Mouse (Mus musculus): Measurements from ENCODE around the gene Ftl1.
A peak's percentile ranks its signal among the peaks of the same experiment; 100 is the strongest.
"Not testable (repeated sequence)": the region's sequence is repeated elsewhere in the genome, so short reads cannot be mapped to it uniquely, and the experiment has no call there.

Gene Ftl1

GRCm38 (mm10) chr7:45476453-45476852, 16.8 kb upstream of the Ftl1 start:
- no peak for DNase-seq (ENCODE audit: low spot score)

DNA sequence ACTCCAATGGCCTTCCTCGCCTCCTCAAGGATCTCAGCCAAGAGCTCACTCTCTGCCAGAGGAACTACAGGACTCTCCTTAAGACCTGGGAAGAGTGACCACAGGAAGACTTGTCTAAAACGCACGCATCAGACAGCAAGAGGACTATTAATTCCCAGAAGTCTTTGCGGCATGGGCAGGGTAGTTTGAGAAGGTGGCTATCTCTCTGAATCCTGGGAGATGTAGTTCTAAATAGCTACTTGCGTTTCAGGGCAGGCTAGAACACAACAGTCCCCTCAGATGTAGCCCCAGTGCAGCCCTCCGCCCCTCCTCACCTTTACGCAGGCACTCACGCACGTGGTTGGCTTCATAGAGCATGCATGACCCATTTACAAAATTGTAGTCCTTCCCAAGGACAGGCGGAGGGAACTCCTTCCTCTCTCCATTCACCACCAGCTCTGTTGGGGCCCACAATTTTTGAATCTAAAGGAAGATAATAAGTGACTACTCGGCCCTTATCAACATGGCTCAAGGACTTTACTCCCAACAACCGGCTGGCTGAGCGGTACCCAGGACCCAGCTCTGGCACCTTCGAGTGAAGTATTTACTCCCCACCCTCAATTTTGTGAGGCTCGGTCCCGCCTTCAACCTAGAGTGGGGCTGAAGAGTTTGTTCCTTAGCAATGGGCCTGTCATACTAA, 15.7 kb upstream of the Ftl1 start:
- no peak for DNase-seq (ENCODE audit: low spot score)

DNA sequence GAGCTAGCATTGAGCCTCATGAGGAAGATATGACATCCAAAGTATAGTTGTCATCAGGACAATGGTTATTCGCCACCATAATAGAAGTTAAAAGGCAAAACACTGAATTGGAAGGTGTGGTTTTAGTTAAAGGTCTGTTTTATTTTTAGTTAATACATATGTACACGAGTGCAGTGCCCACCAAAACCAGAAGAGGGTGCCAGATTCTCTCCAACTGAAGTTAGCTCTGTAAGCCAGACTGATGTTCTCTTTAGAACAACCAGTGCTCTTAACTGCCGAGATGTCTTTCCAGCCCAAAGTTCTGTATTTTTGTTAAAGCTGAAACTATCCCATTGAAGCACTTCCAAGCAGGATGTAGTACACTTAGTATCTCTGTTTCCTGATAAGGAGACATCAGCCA, 11.2 kb upstream of the Ftl1 start:
- DNase-seq (ENCODE audit: low spot score): peak; percentile 81

DNA sequence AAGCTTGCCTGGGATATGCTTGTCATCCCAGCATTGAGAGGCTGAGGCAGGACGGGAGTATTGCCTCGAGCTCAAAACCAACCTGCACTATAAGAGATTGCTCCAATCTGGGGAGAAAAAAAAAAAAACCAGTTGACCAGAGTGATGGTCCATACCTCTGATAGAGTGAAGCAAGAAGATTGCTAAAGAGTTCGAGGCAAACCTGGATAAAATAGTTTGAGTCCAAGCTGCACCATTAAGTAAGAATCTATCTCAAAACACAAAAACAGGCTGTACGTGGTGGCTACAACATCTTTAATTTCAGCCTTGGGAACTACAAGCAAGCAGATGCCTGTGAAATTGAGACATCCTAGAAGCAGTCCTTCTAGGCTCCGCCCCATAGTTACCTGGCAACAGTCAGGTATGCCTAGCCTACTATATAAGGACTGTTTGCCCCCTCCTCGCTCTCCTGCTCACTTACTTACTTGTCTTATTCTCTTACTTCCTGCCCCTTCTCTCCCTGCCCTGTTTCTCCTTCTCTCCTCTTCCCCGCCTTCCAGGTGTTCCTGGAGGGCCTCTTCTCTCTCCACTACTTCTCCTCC, 7.5 kb upstream of the Ftl1 start:
- DNase-seq (ENCODE audit: low spot score): no peak

GRCm38 (mm10) chr7:45466283-45467089, 6.8 kb upstream of the Ftl1 start, which contains the start of gene Bax:
Gene Bax (minus strand): TSS chr7:45466898.
- DNase-seq (ENCODE audit: low spot score): peak; percentile 91

GRCm38 (mm10) chr7:45465549-45465948, 5.9 kb upstream of the Ftl1 start:
- DNase-seq (ENCODE audit: low spot score): no peak

DNA sequence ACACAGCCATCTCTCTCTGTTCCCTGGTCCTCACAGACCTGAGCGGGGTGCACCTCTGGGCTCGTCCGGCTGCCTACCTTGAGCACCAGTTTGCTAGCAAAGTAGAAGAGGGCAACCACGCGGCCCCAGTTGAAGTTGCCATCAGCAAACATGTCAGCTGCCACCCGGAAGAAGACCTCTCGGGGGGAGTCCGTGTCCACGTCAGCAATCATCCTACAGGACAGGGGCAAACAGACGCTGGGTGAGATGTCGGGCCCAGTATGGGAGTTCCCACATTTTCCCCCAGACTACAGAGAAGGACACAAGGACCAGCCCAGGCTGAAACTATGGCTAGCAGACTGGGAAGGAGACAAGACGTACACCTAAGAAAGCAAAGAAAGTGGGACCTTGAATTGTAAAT, 5.4 kb upstream of the Ftl1 start:
- no peak for DNase-seq (ENCODE audit: low spot score)

DNA sequence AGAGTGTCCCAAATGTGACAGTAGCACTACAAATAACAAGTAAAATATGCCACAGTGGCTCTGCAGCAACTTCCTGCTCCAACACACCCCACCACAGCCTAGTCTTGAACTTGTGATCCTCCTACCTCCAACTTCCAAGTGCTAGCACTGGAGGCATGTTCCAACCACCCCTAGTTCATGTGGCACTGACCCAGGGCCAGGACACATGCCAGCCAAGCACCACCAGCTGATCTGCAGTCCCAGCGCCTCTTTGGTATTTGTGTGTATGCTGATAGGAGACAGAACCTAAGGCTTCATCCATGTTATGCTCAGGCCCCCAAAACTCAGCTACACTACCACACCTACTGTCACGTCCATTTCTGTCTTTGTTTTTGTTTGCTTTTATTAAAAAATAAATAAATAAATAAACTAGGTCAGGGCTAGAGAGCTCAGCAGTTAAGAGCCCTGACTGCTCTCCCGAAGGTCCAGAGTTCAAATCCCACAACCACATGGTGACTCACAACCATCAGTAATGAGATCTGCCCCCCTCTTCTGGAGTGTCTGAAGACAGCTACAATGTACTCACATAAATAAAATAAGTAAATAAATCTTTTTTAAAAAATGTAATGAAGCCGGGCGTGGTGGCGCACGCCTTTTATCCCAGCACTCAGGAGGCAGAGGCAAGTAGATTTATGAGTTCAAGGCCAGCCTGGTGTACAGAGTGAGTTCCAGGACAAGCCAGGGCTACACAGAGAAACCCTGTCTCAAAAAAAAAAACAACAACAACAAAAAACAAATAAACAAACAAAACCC, 4.5 kb upstream of the Ftl1 start:
- DNase-seq (ENCODE audit: low spot score): no peak

DNA sequence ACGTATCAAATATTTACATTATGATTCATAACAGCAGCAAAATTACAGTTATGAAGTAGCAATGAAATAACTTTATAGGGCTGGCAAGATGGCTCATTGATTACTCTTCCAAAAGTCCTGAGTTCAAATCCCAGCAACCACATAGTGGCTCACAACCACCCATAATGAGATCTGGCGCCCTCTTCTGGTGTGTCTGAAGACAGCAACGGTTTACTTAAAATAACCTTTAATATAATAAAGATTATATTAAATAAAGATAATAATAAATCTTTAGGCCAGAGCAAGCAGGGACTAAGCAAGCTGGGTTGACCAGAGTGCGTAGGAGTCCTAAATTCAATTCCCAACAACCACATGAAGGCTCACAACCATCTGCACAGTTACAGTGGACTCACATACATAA, 3.2 kb upstream of the Ftl1 start:
- DNase-seq (ENCODE audit: low spot score): not testable (repeated sequence)

DNA sequence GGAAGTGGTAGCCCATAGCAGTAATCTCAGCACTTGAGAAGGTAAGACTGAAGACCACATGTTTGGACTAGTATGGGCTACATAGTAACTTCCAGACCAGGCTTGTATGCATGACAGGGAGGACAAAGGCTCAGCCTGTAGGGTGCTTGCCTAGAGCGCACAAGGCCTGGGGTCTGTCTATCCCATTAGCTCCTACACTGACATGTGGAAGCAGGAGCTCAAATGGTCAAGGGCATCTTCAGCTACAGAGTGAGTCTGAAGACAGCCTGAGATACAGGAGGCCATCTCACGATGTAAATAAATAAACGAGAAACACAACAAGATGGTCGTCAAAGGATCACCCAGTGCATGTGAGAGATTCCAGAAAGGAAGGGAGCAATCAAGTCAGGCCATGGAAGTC, 2.6 kb upstream of the Ftl1 start:
- DNase-seq (ENCODE audit: low spot score): no peak

DNA sequence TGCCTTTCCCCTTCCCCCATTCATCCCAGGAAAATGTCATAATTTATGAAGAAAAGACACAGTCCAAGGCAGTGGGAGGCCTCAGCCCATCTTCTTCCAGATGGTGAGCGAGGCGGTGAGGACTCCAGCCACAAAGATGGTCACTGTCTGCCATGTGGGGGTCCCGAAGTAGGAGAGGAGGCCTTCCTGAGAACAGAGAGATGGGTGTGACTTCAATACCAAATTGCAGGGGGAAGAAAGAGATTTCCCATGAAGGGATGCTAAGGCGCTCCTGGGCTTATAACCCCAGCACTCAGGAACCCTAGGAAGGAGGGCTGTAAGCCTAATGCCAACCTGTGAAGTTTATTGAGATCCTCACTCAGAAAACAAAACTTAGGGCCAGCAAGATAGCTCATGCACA, 2.1 kb upstream of the Ftl1 start:
- DNase-seq (ENCODE audit: low spot score): no peak

GRCm38 (mm10) chr7:45461326-45461725, 1.6 kb upstream of the Ftl1 start:
- DNase-seq (ENCODE audit: low spot score): no peak

GRCm38 (mm10) chr7:45460860-45461314, 1.2 kb upstream of the Ftl1 start:
- peak; percentile 55 for DNase-seq (ENCODE audit: low spot score)

DNA sequence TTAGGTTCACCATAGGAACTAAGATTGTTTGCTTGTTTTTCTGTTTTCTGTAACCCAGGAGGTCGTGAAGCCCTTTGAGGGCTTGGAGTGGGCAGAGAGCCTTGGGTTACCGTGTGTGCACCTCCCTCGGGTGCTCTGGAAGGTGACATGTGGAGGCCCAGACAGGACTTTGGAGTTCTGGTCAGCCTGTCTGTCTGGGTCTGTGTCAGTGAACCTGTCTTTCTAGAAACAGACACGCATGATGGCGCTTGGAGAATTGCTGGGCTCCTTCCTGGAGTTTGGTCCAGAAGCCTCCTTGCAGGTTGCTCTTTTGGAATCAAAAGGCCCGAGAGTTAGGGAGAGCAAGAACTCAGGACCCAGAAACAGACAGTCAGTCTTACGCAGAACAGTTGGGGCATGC, 693 bp upstream of the Ftl1 start:
- DNase-seq (ENCODE audit: low spot score): no peak

DNA sequence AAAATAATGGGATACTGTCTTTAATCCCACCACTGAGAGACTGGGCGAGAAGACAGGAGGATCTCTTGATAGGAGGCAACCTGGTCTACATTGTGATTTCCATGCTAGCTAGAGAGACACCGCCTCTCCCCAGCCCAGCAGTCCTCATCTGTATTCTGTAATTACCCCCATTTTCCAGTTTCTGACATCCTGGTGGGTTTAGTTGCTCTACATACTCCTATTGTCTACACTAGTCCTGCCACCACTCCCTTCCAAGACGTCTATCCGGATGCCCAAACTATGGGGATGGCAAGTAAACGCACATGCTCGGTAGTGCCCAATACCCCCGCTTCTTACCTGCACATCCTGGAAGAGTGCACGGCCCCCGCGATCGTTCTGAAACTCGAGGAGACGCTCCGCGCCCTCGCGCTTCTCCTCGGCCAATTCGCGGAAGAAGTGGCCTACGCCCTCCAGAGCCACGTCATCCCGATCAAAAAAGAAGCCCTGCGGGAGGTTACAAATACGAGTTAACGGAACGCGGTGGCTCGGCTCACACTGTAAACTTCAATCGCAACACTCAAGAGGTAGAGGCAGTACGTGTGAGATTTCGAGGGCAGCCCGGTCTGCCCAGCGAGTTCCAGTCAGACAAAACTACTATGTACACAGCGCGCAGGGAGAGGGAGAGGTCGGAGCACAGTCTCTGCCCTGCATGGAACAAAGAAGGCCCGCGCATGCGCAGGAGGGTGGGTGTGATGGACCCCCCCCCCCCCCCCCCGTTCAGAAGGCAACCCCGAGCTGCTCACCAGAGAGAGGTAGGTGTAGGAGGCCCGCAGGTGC, 728 bp downstream of the Ftl1 start:
- DNase-seq (ENCODE audit: low spot score): peak; percentile 71

GRCm38 (mm10) chr7:45457204-45458060, 2.3 kb downstream of the Ftl1 start:
- DNase-seq (ENCODE audit: low spot score): peak; percentile 85

- DNase-seq (ENCODE audit: low spot score): no peak
Measured at GRCm38 (mm10) chr7:45456721-45457203, 2.9 kb downstream of the Ftl1 start.

DNA sequence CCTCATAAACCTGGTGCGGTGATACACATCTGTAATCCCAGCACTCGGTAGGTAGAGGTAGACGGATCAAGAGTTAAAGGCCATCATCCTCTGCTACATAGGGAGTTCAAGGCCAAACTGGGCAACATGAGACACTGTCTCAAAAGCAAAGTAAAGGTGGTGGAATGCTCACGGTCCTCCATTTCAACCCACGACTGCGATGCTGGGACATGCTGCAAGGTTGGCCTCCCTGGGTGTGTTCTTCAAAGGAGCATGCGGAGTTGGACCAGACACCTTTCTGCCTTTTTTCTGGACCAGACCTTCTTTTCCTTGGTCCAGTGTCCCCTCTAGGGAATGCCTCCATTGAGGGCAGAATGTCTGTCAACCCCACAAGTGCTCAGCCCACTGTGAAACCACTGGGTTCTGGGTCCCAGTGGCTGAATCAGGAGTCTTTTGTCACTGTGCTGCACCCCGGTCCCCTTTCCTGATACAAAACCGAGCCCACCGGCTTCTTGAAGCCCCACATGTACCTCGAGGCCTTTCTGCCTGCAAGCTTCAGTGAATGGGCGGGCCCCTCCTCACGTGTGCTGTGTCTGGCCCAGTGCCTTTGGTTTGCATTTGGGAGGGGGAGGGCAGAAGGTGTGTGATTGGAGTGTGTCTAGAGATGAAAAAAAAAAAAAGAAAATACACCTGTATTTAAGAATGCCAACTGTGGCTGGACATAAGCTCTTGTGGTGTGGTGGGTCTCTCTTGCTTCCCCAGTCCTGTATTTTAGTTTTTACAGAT, 3.6 kb downstream of the Ftl1 start:
- DNase-seq (ENCODE audit: low spot score): no peak

- DNase-seq (ENCODE audit: low spot score): no peak
Measured at GRCm38 (mm10) chr7:45454971-45455370, 4.7 kb downstream of the Ftl1 start.

Data from adipocyte (in vitro differentiated cells).